In the genomic region with DNA sequence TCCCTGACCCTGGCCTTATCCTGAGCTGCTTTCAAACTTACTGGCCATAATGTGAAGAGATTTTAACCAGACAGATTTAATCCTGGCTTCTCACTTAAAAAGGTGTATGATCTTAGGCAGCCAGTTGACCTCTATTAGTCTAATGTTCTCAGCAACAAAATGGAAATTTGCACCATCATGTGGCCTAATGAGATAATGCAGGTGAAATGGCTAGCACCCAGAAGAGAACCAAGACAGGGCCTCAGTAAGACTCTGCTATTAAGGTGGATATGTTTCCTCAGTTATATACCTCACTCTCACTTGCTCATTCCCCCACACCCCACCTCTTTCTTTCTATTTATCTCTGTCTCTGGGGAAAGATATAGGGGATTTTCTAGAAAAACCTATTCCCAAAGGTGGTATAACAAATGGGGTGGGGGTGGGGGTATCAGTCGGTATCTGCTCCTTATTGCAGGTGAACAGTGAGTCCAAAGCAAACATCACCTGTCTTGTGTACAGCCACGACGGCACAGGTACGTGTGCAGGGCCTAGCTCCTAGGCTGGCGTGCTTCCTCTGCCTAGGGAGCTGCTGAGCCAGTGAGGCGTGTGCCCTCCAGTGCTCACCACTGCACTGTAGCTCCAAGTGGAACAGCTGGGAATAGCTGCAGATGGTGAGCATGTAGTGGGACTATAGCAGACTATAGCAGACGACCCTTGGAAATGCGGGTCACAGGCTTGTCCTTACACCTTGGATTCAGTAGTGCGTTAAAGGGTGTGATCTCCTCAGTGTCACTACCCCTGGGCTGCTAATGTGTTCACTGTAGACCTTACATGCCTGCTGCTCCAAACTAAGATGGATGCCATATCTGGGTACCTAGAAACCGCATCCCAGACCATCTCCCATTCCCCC, we compare ENCODE assay signal across 10 mouse cellular contexts. TPM values are rescaled to one million over a fixed set of nuclear protein-coding genes. Genes with fewer than 3 reads are reported as not detected.
DNase-seq lines count a peak whose midpoint lies in the region; ATAC-seq and TF ChIP-seq lines count a peak whose summit lies in the region.
"Had no signal": no experiment of that assay in that cellular context is flagged by ENCODE, and none has a peak within 500 bp of the region (broad histone marks: within the 10 kb centered on the region; RNA-seq: fewer than 3 reads in every experiment).

No protein-coding gene starts in this region.

- H3K4me1 ChIP-seq in cerebellum, adult 2 months (ENCODE audit: control insufficient read depth, insufficient read depth, low read length) = peaks cover 7% of the 10 kb centered on the region; the same call in 1 of the 2 replicates
- H3K4me1 ChIP-seq in liver, embryonic 12.5 days = no peaks in the 10 kb centered on the region
- H3K4me1 ChIP-seq in intestine, embryonic 14.5 days (replicated peaks; ENCODE audit: control insufficient read depth, insufficient read depth, low read length) = no peaks in the 10 kb centered on the region

- no peak overlapping the region for H3K4me2 ChIP-seq in liver, embryonic 12.5 days
- H3K4me2 ChIP-seq in intestine, embryonic 14.5 days (ENCODE audit: low read length) = no peak overlapping the region
- no peak overlapping the region for H3K4me2 ChIP-seq in myocyte (ENCODE audit: low read depth)

- H3K27me3 ChIP-seq in cerebellum, adult 2 months (ENCODE audit: control insufficient read depth, insufficient read depth, low read length) = no peaks in the 10 kb centered on the region
- H3K27me3 ChIP-seq in liver, embryonic 12.5 days (replicated peaks) = no peaks in the 10 kb centered on the region
- H3K27me3 ChIP-seq in intestine, embryonic 14.5 days (replicated peaks; ENCODE audit: control insufficient read depth, insufficient read depth, low read length) = no peaks in the 10 kb centered on the region
- no peaks in the 10 kb centered on the region for H3K27me3 ChIP-seq in myocyte (ENCODE audit: control insufficient read depth, insufficient read depth, insufficient read length)

- H3K27ac ChIP-seq in cerebellum, adult 2 months (ENCODE audit: insufficient read depth, low read length) = no peak overlapping the region
- no peak overlapping the region for H3K27ac ChIP-seq in liver, embryonic 12.5 days
- H3K27ac ChIP-seq in intestine, embryonic 14.5 days (ENCODE audit: low read depth) = no peak overlapping the region
- no peak overlapping the region for H3K27ac ChIP-seq in left cerebral cortex, adult 2 months

- H3K4me3 ChIP-seq in cerebellum, adult 2 months (replicated peaks; ENCODE audit: insufficient read depth, low read depth, low read length) = no peak overlapping the region
- H3K4me3 ChIP-seq in liver, embryonic 12.5 days = no peak overlapping the region
- no peak overlapping the region for H3K4me3 ChIP-seq in intestine, embryonic 14.5 days (ENCODE audit: low read depth, low read length)
- H3K4me3 ChIP-seq in myocyte = no peak overlapping the region
- no peak overlapping the region for H3K4me3 ChIP-seq in left cerebral cortex, adult 2 months

- H3K79me2 ChIP-seq in myocyte (ENCODE audit: control insufficient read depth, insufficient read depth) = no peaks in the 10 kb centered on the region

- peaks cover 89% of the 10 kb centered on the region for H3K36me3 ChIP-seq in liver, embryonic 12.5 days
- peaks cover 83% of the 10 kb centered on the region for H3K36me3 ChIP-seq in intestine, embryonic 14.5 days (ENCODE audit: control insufficient read depth, insufficient read depth, low read length)
- H3K36me3 ChIP-seq in myocyte (ENCODE audit: control insufficient read depth, insufficient read depth) = peaks cover 64% of the 10 kb centered on the region

- no peak for DNase-seq in cerebellum, adult 2 months
- DNase-seq in cerebellum, adult 11-12 months = no peak
- no peak for DNase-seq in liver
- DNase-seq in intestine, embryonic 14.5 days (ENCODE audit: low spot score) = no peak
- DNase-seq in ovary, postnatal 36 days (ENCODE audit: low spot score) = no peak
- DNase-seq in left cerebral cortex, adult 2 months (ENCODE audit: extremely low spot score in 1 of 2, low spot score in 2 of 2) = no peak
- DNase-seq: B cell, adult 2 months; kidney, adult 18-20 months had no signal

- H3K9ac ChIP-seq in liver, embryonic 12.5 days = no peak overlapping the region
- H3K9ac ChIP-seq in intestine, embryonic 14.5 days (ENCODE audit: low read length) = no peak overlapping the region

- intact Hi-C loops in left cerebral cortex, adult 2 months (cut with DNase I) = no loop called here

- no peak for TF ChIP-seq POLR2A in cerebellum, adult 2 months (IDR thresholded peaks at IDR 0.05; ENCODE audit: borderline replicate concordance, insufficient read depth, low read length)
- TF ChIP-seq POLR2A in myocyte (IDR thresholded peaks at IDR 0.05; ENCODE audit: insufficient read length, low read depth) = peak; percentile 33

- WGBS in cerebellum, adult 2 months = 96% methylated on average over 10 of the region's 10 CpGs
- 88% methylated on average over 10 of the region's 10 CpGs for WGBS in liver, embryonic 12.5 days (ENCODE audit: insufficient replicate concordance)
- WGBS in intestine, embryonic 14.5 days = 90% methylated on average over 10 of the region's 10 CpGs

- 0 out of 2 replicates have a peak, but pooled peaks have one; percentile 15 for ATAC-seq in liver, embryonic 12.5 days
- ATAC-seq in intestine, embryonic 14.5 days (replicated peaks; ENCODE audit: low FRiP score, low TSS enrichment, low read depth) = 0 out of 2 replicates have a peak, but pooled peaks have one; percentile 54

- TF ChIP-seq CTCF in cerebellum, adult 2 months (IDR thresholded peaks at IDR 0.05; ENCODE audit: borderline replicate concordance, insufficient read depth, low read depth, low read length) = peak; percentile 34; the same call in 1 of the 2 replicates
- no peak; the same call in 1 of the 2 replicates for TF ChIP-seq CTCF in left cerebral cortex, adult 2 months (IDR thresholded peaks at IDR 0.05)

- no peaks in the 10 kb centered on the region for H3K9me3 ChIP-seq in liver, embryonic 12.5 days (replicated peaks)
- no peaks in the 10 kb centered on the region for H3K9me3 ChIP-seq in intestine, embryonic 14.5 days (ENCODE audit: control insufficient read depth, low read length)

- H3ac ChIP-seq in myocyte (ENCODE audit: control insufficient read depth, insufficient read length) = no peak overlapping the region

TF ChIP-seq in myocyte, 11 proteins besides CTCF, POLR2A, EP300 and RAD21:
- TF ChIP-seq USF1 (IDR thresholded peaks at IDR 0.05; ENCODE audit: low read depth) = no peak
- TF ChIP-seq MAX (IDR thresholded peaks at IDR 0.05; ENCODE audit: low read depth) = no peak
- TF ChIP-seq TCF12 (IDR thresholded peaks at IDR 0.05; ENCODE audit: insufficient read depth, poor library complexity, severe bottlenecking) = no peak
- no peak for TF ChIP-seq TCF3 (IDR thresholded peaks at IDR 0.05; ENCODE audit: insufficient read length, low read depth)
- no peak for TF ChIP-seq SRF (IDR thresholded peaks at IDR 0.05; ENCODE audit: control insufficient read depth, insufficient read length, low read depth)
- TF ChIP-seq MYOG (IDR thresholded peaks at IDR 0.05; ENCODE audit: control insufficient read depth in 1 of 3, insufficient read depth in 1 of 3, insufficient read length in 2 of 3, low read depth in 2 of 3) = no peak
- no peak for TF ChIP-seq E2F4 (IDR thresholded peaks at IDR 0.05; ENCODE audit: insufficient read depth)
- no peak for TF ChIP-seq REST (IDR thresholded peaks at IDR 0.05; ENCODE audit: insufficient read depth, insufficient read length)
- no peak for TF ChIP-seq POLR2AphosphoS2 (IDR thresholded peaks at IDR 0.05; ENCODE audit: insufficient read length, low read depth)
- no peak for TF ChIP-seq MYOD1 (IDR thresholded peaks at IDR 0.05; ENCODE audit: control insufficient read depth in 1 of 3, insufficient read length in 2 of 3, low read depth in 2 of 3)
- TF ChIP-seq CEBPB (IDR thresholded peaks at IDR 0.05; ENCODE audit: insufficient read depth, poor library complexity, severe bottlenecking) = no peak

RNA-seq across cellular contexts. Expression of gene Pea15a, which starts 20.0 kb away (rescaled TPM):
- 562 and 572 TPM in 2 replicates for polyA plus RNA-seq in cerebellum, adult 2 months (2012; rRNA removed)
- polyA plus RNA-seq in liver, embryonic 12.5 days (2016; fragmentation: Nextera tagmentation; extraction: Ambion mirVana) = 25.7 and 26.0 TPM in 2 replicates
- polyA plus RNA-seq in intestine, embryonic 14.5 days (2014; fragmentation: Nextera tagmentation; extraction: Ambion mirVana) = 87.4 and 93.1 TPM in 2 replicates
- 120 TPM for polyA plus RNA-seq in myocyte (2012; fragmentation: generic; extraction: Trizol)
- 100 to 1,000 TPM; 387 to 422 TPM for total RNA-seq in left cerebral cortex, adult 2 months (2021)

RNA-seq across cellular contexts. Expression of gene Casq1, which starts 33.0 kb away (rescaled TPM):
- 3.8 and 3.9 TPM in 2 replicates for polyA plus RNA-seq in cerebellum, adult 2 months (2012; rRNA removed)
- polyA plus RNA-seq in liver, embryonic 12.5 days (2016; fragmentation: Nextera tagmentation; extraction: Ambion mirVana) = 0.08 and 0.32 TPM in 2 replicates
- 19.1 and 20.4 TPM in 2 replicates for polyA plus RNA-seq in intestine, embryonic 14.5 days (2014; fragmentation: Nextera tagmentation; extraction: Ambion mirVana)
- 73.1 TPM for polyA plus RNA-seq in myocyte (2012; fragmentation: generic; extraction: Trizol)
- under 1 TPM in 1 of 2 experiments, not detected in 1; 0.48 TPM for total RNA-seq in left cerebral cortex, adult 2 months (2021)

RNA-seq across cellular contexts. Expression of gene Dcaf8, which starts 38.8 kb away (rescaled TPM):
- 118 and 121 TPM in 2 replicates for polyA plus RNA-seq in cerebellum, adult 2 months (2012; rRNA removed)
- 77.8 and 82.3 TPM in 2 replicates for polyA plus RNA-seq in liver, embryonic 12.5 days (2016; fragmentation: Nextera tagmentation; extraction: Ambion mirVana)
- 102 and 114 TPM in 2 replicates for polyA plus RNA-seq in intestine, embryonic 14.5 days (2014; fragmentation: Nextera tagmentation; extraction: Ambion mirVana)
- polyA plus RNA-seq in myocyte (2012; fragmentation: generic; extraction: Trizol) = 80.0 TPM
- 100 to 1,000 TPM; 115 to 121 TPM for total RNA-seq in left cerebral cortex, adult 2 months (2021)
